Mouse (Mus musculus): ENCODE results near the gene Rsbn1l. TPM values are rescaled to one million over a fixed set of nuclear protein-coding genes. Genes with fewer than 3 reads are reported as not detected.

Rsbn1l gene
- 10 to 100 TPM; 36.7 to 38.9 TPM for total RNA-seq (2023)

GRCm38 (mm10) chr5:20956298-20956697 lies at the start of gene Rsbn1l:
TSS of gene Rsbn1l (minus strand) at chr5:20956398.

GRCm38 (mm10) chr5:20881915-20882800 lies 74.0 kb downstream of the Rsbn1l start, which contains the start of the genes Phtf2 and Tmem60:
TSS of gene Phtf2 (minus strand) at chr5:20882124.
TSS of gene Tmem60 (plus strand) at chr5:20882191.

Other genes starting within 250 kb of the Rsbn1l start
- 10 to 100 TPM; 14.5 to 15.1 TPM for gene Phtf2, start 74.3 kb downstream of the Rsbn1l start, total RNA-seq (2023)
- gene Tmem60, start 74.2 kb downstream of the Rsbn1l start, total RNA-seq (2023), result 10 to 100 TPM in 1 of 2 experiments, 1 to 10 TPM in 1; 8.2 to 11.1 TPM
- gene Ptpn12, start 99.5 kb upstream of the Rsbn1l start, total RNA-seq (2023), result 100 to 1,000 TPM; 133 to 136 TPM
- 100 to 1,000 TPM; 157 to 163 TPM for gene Gsap, start 229.9 kb upstream of the Rsbn1l start, total RNA-seq (2023)